Mouse (Mus musculus) brain, embryonic 14.5 days (tissue): ENCODE data around the gene Gatb.

Source experiments
- CTCF ChIP-seq: fragments of 200-500 bp; IDR thresholded peaks from 2 replicates; pipeline ENCODE4 v1.5.1; 2012; ENCODE audit warnings: inconsistent platforms, mild to moderate bottlenecking, moderate library complexity, borderline replicate concordance; ENCODE audit not compliant: insufficient read depth, insufficient read length; ENCODE audit errors: extremely low read depth
- POLR2A ChIP-seq: fragments of 200-500 bp; IDR thresholded peaks from 2 replicates; pipeline ENCODE4 v1.6.1; 2012; ENCODE audit warnings: mild to moderate bottlenecking, inconsistent platforms, borderline replicate concordance; ENCODE audit not compliant: poor library complexity, insufficient read depth, insufficient read length, severe bottlenecking; ENCODE audit errors: extremely low read depth

DNA sequence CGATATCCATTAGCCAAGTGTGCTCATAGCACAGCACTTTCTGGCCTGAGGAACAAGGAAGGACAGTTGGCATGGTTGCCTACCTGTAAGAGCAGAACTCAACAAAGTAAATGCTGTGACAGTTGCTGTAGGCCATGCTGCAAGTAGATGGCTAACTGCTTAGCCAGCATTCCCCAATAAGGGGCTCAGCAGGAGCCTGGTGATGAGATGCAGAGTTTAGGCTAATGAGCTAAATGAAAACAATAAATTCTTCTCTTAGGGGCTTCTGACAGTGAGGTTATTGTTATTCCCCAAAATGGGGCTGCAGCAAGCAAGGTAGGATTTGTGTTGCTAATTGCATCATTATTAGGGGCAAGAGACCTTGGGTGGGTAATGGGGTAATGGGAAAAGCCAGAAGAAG lies 29.9 kb downstream of the Gatb start:
- TF ChIP-seq POLR2A = no peak
- no peak for TF ChIP-seq CTCF
